Mouse (Mus musculus) embryonic fibroblast, embryonic 13.5 days (primary cell): ENCODE measurements around the gene Rbfox3.

Experiments
- CTCF ChIP-seq: IDR thresholded peaks from 2 replicates; pipeline ENCODE4 v1.5.1; 2011; ENCODE audit warnings: mild to moderate bottlenecking, control low read depth, low read length, moderate library complexity, borderline replicate concordance; ENCODE audit not compliant: insufficient read depth
- POLR2A ChIP-seq: IDR thresholded peaks from 2 replicates; pipeline ENCODE4 v1.6.1; 2011; ENCODE audit warnings: low read depth, mild to moderate bottlenecking, control low read depth, low read length, moderate library complexity

- TF ChIP-seq CTCF (no peak), POLR2A (no peak)
Measured at GRCm38 (mm10) chr11:118813942-118814341, 97.5 kb downstream of the Rbfox3 start.
